Comparison of ENCODE assay signal across 17 mouse cellular contexts in the genomic region with DNA sequence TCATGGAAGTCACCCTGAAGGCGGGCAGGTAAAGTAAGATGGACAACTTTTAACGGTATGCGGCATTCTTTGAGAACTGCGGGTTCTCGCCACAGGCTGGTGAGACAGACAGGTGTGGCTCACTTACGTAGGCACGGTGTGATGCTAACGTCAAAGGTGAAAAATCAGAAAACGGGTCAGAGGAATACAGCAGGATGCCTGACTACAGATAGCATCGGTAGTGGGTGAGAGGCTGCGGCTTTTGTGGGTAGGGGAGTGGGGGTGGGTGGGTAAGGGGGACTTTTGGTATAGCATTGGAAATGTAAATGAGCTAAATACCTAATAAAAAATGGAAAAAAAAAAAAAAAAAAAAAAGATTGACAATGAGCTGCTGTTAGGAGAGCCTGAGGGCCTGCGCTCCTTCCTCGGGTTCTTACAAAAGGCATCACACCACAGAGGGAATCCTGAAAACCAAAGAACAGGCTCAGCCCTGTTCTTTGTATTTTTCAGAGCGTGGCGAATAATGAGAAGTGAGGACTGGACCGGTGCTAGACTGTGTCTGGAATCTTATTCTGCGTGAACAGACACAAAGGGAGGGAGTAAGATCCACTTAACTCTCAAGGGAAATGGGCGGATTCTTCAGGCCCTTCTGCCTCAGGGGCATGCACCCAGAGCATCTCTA. TPM values are rescaled to one million over a fixed set of nuclear protein-coding genes. Genes with fewer than 3 reads are reported as not detected.
DNase-seq lines count a peak whose midpoint lies in the region; ATAC-seq lines count a peak whose summit lies in the region.
"Had no signal": no experiment of that assay in that cellular context is flagged by ENCODE, and none has a peak within 500 bp of the region (broad histone marks: within the 10 kb centered on the region; RNA-seq: fewer than 3 reads in every experiment).

No protein-coding gene starts in this region.

- H3K4me3 ChIP-seq in kidney, embryonic 14.5 days (ENCODE audit: low read length): no peak overlapping the region
- no peak overlapping the region for H3K4me3 ChIP-seq in hindbrain, embryonic 11.5 days (ENCODE audit: low read depth, low read length)
- H3K4me3 ChIP-seq in midbrain, embryonic 14.5 days (replicated peaks; ENCODE audit: low read depth, low read length): no peak overlapping the region
- H3K4me3 ChIP-seq: heart, embryonic 13.5 days; limb, embryonic 12.5 days; myocyte had no signal

- no peaks in the 10 kb centered on the region for H3K4me1 ChIP-seq in kidney, embryonic 14.5 days (ENCODE audit: control insufficient read depth, insufficient read depth, low read length)
- no peaks in the 10 kb centered on the region for H3K4me1 ChIP-seq in hindbrain, embryonic 11.5 days (replicated peaks; ENCODE audit: control insufficient read depth, insufficient read depth, low read length)
- H3K4me1 ChIP-seq in midbrain, embryonic 14.5 days (ENCODE audit: control insufficient read depth, insufficient read depth, low read length): no peaks in the 10 kb centered on the region
- H3K4me1 ChIP-seq: heart, embryonic 13.5 days; limb, embryonic 12.5 days had no signal

- 90% methylated on average over 18 of the region's 18 CpGs for WGBS in kidney, embryonic 14.5 days
- 74% methylated on average over 18 of the region's 18 CpGs for WGBS in hindbrain, embryonic 11.5 days
- WGBS in midbrain, embryonic 14.5 days: 61% methylated on average over 18 of the region's 18 CpGs

- no peak overlapping the region for H3K4me2 ChIP-seq in kidney, embryonic 14.5 days (replicated peaks; ENCODE audit: low read depth, low read length)
- H3K4me2 ChIP-seq in hindbrain, embryonic 11.5 days (replicated peaks; ENCODE audit: low read depth, low read length): no peak overlapping the region
- peak overlapping the region; percentile 19; the same call in 1 of the 2 replicates for H3K4me2 ChIP-seq in midbrain, embryonic 14.5 days (ENCODE audit: low read length)
- H3K4me2 ChIP-seq: heart, embryonic 13.5 days; limb, embryonic 12.5 days had no signal

- no peak for DNase-seq in kidney, adult 18-20 months
- peak; percentile 64 for DNase-seq in ZHBTc4 (ENCODE audit: low read depth, low spot score)
- peak; percentile 13 for DNase-seq in hindbrain, embryonic 11.5 days (ENCODE audit: low spot score)
- peak; percentile 19 for DNase-seq in midbrain, embryonic 14.5 days
- DNase-seq in retina, postnatal 1 day: no peak
- DNase-seq in gastrocnemius, postnatal 14 days: no peak
- DNase-seq: cerebellum, adult 8-10 months; gastrocnemius, postnatal 10 days; kidney, postnatal 10 days; lung, adult 18-20 months; lung, postnatal 4 days; right cerebral cortex, postnatal 25 days had no signal

- H3K27ac ChIP-seq in kidney, embryonic 14.5 days (ENCODE audit: low read depth, low read length): no peak overlapping the region
- no peak overlapping the region for H3K27ac ChIP-seq in hindbrain, embryonic 11.5 days (ENCODE audit: low read depth, low read length)
- no peak overlapping the region for H3K27ac ChIP-seq in midbrain, embryonic 14.5 days (replicated peaks; ENCODE audit: low read depth, low read length)
- H3K27ac ChIP-seq: heart, embryonic 13.5 days had no signal

- no peaks in the 10 kb centered on the region for H3K27me3 ChIP-seq in kidney, embryonic 14.5 days (ENCODE audit: control insufficient read depth, insufficient read depth, low read length)
- H3K27me3 ChIP-seq in hindbrain, embryonic 11.5 days (ENCODE audit: control insufficient read depth, insufficient read depth, low read length): no peaks in the 10 kb centered on the region
- H3K27me3 ChIP-seq in midbrain, embryonic 14.5 days (ENCODE audit: control insufficient read depth, insufficient read depth, low read length): no peaks in the 10 kb centered on the region
- H3K27me3 ChIP-seq: heart, embryonic 13.5 days; limb, embryonic 12.5 days had no signal

- no peak overlapping the region for H3K9ac ChIP-seq in kidney, embryonic 14.5 days (ENCODE audit: low read depth, low read length)
- H3K9ac ChIP-seq in hindbrain, embryonic 11.5 days (ENCODE audit: low read depth, low read length): no peak overlapping the region
- no peak overlapping the region for H3K9ac ChIP-seq in midbrain, embryonic 14.5 days (replicated peaks; ENCODE audit: low read length)
- H3K9ac ChIP-seq: heart, embryonic 13.5 days; limb, embryonic 12.5 days had no signal

- intact Hi-C loops in gastrocnemius, postnatal 14 days (cut with DNase I; ENCODE audit: low total_unique reads): no loop called here

- 0 out of 2 replicates have a peak, but pooled peaks have one; percentile 20 for ATAC-seq in kidney, embryonic 14.5 days (ENCODE audit: low FRiP score, low TSS enrichment)
- ATAC-seq in hindbrain, embryonic 11.5 days (ENCODE audit: low FRiP score): peak; percentile 75
- ATAC-seq in midbrain, embryonic 14.5 days (ENCODE audit: low FRiP score, low TSS enrichment): peak; percentile 77
- no peak for ATAC-seq in inflammation-experienced regulatory T-cells, adult 6 months

- no peaks in the 10 kb centered on the region for H3K9me3 ChIP-seq in kidney, embryonic 14.5 days (ENCODE audit: control insufficient read depth, low read length)
- no peaks in the 10 kb centered on the region for H3K9me3 ChIP-seq in hindbrain, embryonic 11.5 days (ENCODE audit: control insufficient read depth, low read length)
- no peaks in the 10 kb centered on the region for H3K9me3 ChIP-seq in midbrain, embryonic 14.5 days (ENCODE audit: control insufficient read depth, low read length)
- H3K9me3 ChIP-seq: heart, embryonic 13.5 days; limb, embryonic 12.5 days had no signal

- no peaks in the 10 kb centered on the region for H3K36me3 ChIP-seq in kidney, embryonic 14.5 days (ENCODE audit: control insufficient read depth, insufficient read depth, low read length)
- H3K36me3 ChIP-seq in hindbrain, embryonic 11.5 days (ENCODE audit: control insufficient read depth, insufficient read depth, low read length): no peaks in the 10 kb centered on the region
- no peaks in the 10 kb centered on the region for H3K36me3 ChIP-seq in midbrain, embryonic 14.5 days (ENCODE audit: control insufficient read depth, insufficient read depth, low read length)
- H3K36me3 ChIP-seq: heart, embryonic 13.5 days; limb, embryonic 12.5 days had no signal

RNA-seq across cellular contexts. Expression of a gene that starts 49.0 kb away (rescaled TPM):
- polyA plus RNA-seq in kidney, embryonic 14.5 days (2014; fragmentation: Nextera tagmentation; extraction: Ambion mirVana): 28.6 and 35.6 TPM in 2 replicates
- polyA plus RNA-seq in hindbrain, embryonic 11.5 days (2014; fragmentation: Nextera tagmentation; extraction: Ambion mirVana): 5.3 and 8.7 TPM in 2 replicates
- polyA plus RNA-seq in midbrain, embryonic 14.5 days (2014; fragmentation: Nextera tagmentation; extraction: Ambion mirVana): 0.19 and 1.0 TPM in 2 replicates
- under 1 TPM in 1 of 3 experiments, not detected in 2; 0.58 TPM for polyA plus RNA-seq in inflammation-experienced regulatory T-cells, adult 6 months (2017; shearing (Covaris generic))
- 1 to 10 TPM; 2.8 to 3.8 TPM for total RNA-seq in gastrocnemius, postnatal 14 days (2021)

Comparison
In these comparisons a context has a peak if more than half of its experiments do, and no peak if none do; other contexts are left out.
1. DNase-seq: peak in ZHBTc4 (single experiment), hindbrain, embryonic 11.5 days (single experiment) and midbrain, embryonic 14.5 days (single experiment); none in kidney, adult 18-20 months (single experiment), retina, postnatal 1 day (single experiment) and gastrocnemius, postnatal 14 days (single experiment).